Mouse (Mus musculus) neural tube, embryonic 11.5 days (tissue): ENCODE results near the gene Kcnj1. TPM values are rescaled to one million over a fixed set of nuclear protein-coding genes. Genes with fewer than 3 reads are reported as not detected.

Experiments used
- ATAC-seq: fragments of 200-750 bp; cut with Nextera tagmentation; 2 replicates; pipeline ENCODE4 v1.8.0; 2017; ENCODE audit warnings: moderate number of reproducible peaks, mild to moderate bottlenecking, moderate TSS enrichment, moderate library complexity; ENCODE audit not compliant: insufficient read depth, low FRiP score, low TSS enrichment
- DNase-seq: peaks from one replicate; pipeline ENCODE4 v3.0.0-alpha.2; 2015; ENCODE audit warnings: low spot score
- H3K27ac ChIP-seq: fragments of 300-500 bp; sonication (generic); 2 replicates; pipeline ENCODE4 v1.5.1; 2014; ENCODE audit warnings: low read depth, mild to moderate bottlenecking, low read length
- H3K27me3 ChIP-seq: fragments of 300-500 bp; sonication (generic); 2 replicates; pipeline ENCODE4 v1.6.1; 2014; ENCODE audit warnings: mild to moderate bottlenecking, low read length, mixed read lengths; ENCODE audit not compliant: control insufficient read depth, insufficient read depth
- H3K36me3 ChIP-seq: fragments of 300-500 bp; sonication (generic); 2 replicates; pipeline ENCODE4 v1.6.1; 2014; ENCODE audit warnings: mild to moderate bottlenecking, low read length, moderate library complexity, mixed read lengths; ENCODE audit not compliant: control insufficient read depth, insufficient read depth
- H3K4me1 ChIP-seq: fragments of 300-500 bp; sonication (generic); 2 replicates; pipeline ENCODE4 v1.6.1; 2014; ENCODE audit warnings: low read length, mixed read lengths; ENCODE audit not compliant: control insufficient read depth, insufficient read depth
- H3K4me2 ChIP-seq: fragments of 300-500 bp; sonication (generic); 2 replicates; pipeline ENCODE4 v1.6.1; 2014; ENCODE audit warnings: low read depth, mild to moderate bottlenecking, moderate library complexity
- H3K4me3 ChIP-seq: fragments of 300-500 bp; sonication (generic); 2 replicates; pipeline ENCODE4 v1.5.1; 2014; ENCODE audit warnings: low read depth, low read length
- H3K9ac ChIP-seq: fragments of 300-500 bp; sonication (generic); 2 replicates; pipeline ENCODE4 v1.6.1; 2014; ENCODE audit warnings: mild to moderate bottlenecking, low read length
- H3K9me3 ChIP-seq: fragments of 300-500 bp; sonication (generic); 2 replicates; pipeline ENCODE4 v1.6.1; 2016; ENCODE audit warnings: low read length; ENCODE audit not compliant: control insufficient read depth
- WGBS: fragments of 180-500 bp; shearing (Covaris S2); extraction: QIAGEN DNeasy Blood & Tissue Kit; methylation state at CpG from one replicate; pipeline ENCODE4 v1.1.7; 2014; 5-methylcytosine and 5-hydroxymethylcytosine counted together
- polyA plus RNA-seq: library from polyadenylated mRNA; unstranded; fragments of >200 nt; fragmentation: Nextera tagmentation; extraction: Ambion mirVana; gene quantifications from 2 replicates; pipeline ENCODE4 v1.2.1, GENCODE M21; 2014

The Kcnj1 gene
- polyA plus RNA-seq, 1 experiment from 2014 or later, result not detected

DNA sequence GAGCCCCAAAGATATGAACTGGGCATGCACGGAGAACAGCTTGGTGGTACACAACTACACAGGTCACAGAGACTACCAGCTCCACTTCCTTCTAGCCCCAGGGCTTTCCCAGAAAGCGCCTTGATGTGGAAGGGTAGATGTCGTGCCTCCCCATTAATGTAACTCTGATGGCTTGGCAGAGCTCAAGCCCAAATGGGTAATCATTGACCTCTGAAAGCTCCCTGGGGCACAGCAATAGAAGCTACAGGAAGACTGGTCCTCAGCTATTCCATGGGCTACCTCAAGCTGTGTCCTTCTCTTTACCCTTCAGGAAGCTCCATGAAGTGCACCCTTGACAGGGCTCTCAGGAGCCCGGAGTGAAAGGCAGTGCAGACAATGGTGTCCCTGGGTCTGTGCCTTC is 12.6 kb downstream of the Kcnj1 start:
- no peak overlapping the region for H3K27ac ChIP-seq
- no peaks in the 10 kb centered on the region for H3K36me3 ChIP-seq
- H3K4me1 ChIP-seq, result no peaks in the 10 kb centered on the region
- ATAC-seq (no peak), DNase-seq (no peak)
- no peak overlapping the region for H3K4me3 ChIP-seq
- no peak overlapping the region for H3K9ac ChIP-seq
- no peaks in the 10 kb centered on the region for H3K27me3 ChIP-seq
- H3K9me3 ChIP-seq, result no peaks in the 10 kb centered on the region
- H3K4me2 ChIP-seq, result no peak overlapping the region
- 77% methylated on average over 4 of the region's 4 CpGs for WGBS

DNA sequence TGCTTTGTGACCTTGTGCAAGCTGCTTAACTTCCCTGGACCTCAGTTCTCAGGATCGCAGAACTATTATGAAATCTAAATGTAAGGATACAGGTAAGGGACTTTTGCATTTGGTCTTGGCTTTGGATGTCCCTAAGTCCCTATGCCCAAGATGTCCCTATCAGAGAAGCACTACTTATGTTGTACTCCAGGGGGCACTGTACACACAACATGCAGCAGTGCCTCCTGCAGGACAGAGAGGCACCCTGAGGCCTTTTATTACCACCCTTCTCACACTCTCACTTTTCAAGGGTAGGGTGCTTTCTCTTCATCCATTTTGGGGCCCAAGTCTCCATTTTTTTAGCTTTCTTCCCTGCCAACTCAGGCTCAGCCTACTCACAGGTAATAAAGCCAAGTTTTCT is 15.8 kb downstream of the Kcnj1 start:
- WGBS, result 94% methylated on average over 1 of the region's 1 CpGs
- ATAC-seq (no peak), DNase-seq (no peak)
- no peak overlapping the region for H3K4me2 ChIP-seq
- H3K4me1 ChIP-seq, result no peaks in the 10 kb centered on the region
- no peak overlapping the region for H3K9ac ChIP-seq
- no peaks in the 10 kb centered on the region for H3K9me3 ChIP-seq
- H3K27me3 ChIP-seq, result no peaks in the 10 kb centered on the region
- H3K4me3 ChIP-seq, result no peak overlapping the region
- no peaks in the 10 kb centered on the region for H3K36me3 ChIP-seq
- no peak overlapping the region for H3K27ac ChIP-seq

DNA sequence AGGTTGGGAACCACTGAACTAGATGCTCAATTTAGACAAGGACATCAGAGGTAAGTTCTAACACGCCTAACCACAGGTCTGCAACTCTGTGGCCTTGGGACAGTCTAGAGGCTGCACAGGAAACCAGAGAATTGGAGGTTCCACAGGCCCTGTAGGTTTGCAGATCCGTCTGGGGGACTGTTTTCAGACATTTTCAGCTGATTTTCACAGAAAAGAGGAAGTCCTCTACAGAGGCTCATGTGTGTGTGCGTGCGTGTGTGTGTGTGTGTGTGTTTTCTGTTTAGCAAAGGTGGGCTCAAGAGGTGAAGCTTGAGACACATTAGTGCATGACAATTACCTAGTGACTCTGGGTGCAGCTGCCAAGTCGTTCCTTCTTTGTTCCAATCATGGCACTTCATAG is 18.8 kb downstream of the Kcnj1 start:
- H3K9ac ChIP-seq, result no peak overlapping the region
- H3K4me2 ChIP-seq, result no peak overlapping the region
- 86% methylated on average over 5 of the region's 5 CpGs for WGBS
- no peaks in the 10 kb centered on the region for H3K27me3 ChIP-seq
- no peaks in the 10 kb centered on the region for H3K4me1 ChIP-seq
- ATAC-seq (no peak), DNase-seq (no peak)
- H3K27ac ChIP-seq, result no peak overlapping the region
- no peaks in the 10 kb centered on the region for H3K9me3 ChIP-seq
- H3K4me3 ChIP-seq, result no peak overlapping the region
- H3K36me3 ChIP-seq, result no peaks in the 10 kb centered on the region

DNA sequence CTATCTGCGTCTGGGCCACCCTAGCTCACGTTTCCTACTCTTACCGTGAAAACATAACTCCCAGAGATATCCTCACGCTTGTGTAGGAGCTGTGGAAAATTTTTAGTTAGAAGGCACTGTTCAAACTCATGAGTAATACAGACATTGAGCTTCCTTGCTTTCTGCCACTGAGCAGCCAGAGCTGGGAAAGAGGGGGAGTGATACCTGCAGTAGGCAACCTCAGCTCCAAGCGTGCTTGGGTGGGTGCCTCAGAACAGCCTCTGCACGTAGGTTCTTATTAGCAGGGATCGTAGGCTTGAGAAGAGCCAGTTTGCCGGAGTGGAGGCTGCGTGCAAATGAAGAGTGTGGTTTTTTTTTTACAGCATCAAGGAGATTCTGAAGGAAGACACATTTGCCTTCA is 19.4 kb downstream of the Kcnj1 start:
- Histone ChIP-seq H3K27ac (no peak overlapping the region), H3K27me3 (no peaks in the 10 kb centered on the region), H3K36me3 (no peaks in the 10 kb centered on the region), H3K9me3 (no peaks in the 10 kb centered on the region), H3K4me2 (no peak overlapping the region), H3K4me1 (no peaks in the 10 kb centered on the region), H3K4me3 (no peak overlapping the region), H3K9ac (no peak overlapping the region)
- WGBS, result 89% methylated on average over 9 of the region's 9 CpGs
- ATAC-seq, result no peak
- no peak for DNase-seq

DNA sequence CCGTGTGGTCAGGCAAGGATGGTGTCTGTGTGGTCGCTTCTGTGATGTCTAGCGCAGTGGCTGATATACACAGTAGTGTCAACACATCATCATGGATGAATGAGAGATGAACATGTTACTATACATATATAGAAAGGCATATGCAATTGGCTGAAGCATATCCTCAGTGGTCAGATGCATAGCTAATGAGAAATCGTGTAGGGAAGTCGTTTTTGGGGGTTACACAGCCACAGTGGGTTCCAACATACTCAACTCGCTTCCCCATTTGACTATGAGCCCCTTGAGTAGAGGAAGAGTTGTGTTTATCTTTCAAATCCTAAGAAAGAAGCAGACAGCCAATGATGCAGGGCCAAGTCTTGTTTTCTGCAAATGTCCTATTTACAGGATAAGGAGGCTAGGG is 20.4 kb downstream of the Kcnj1 start:
- no peaks in the 10 kb centered on the region for H3K9me3 ChIP-seq
- H3K27me3 ChIP-seq, result no peaks in the 10 kb centered on the region
- no peak overlapping the region for H3K27ac ChIP-seq
- H3K4me2 ChIP-seq, result no peak overlapping the region
- no peaks in the 10 kb centered on the region for H3K4me1 ChIP-seq
- ATAC-seq (no peak), DNase-seq (no peak)
- H3K36me3 ChIP-seq, result no peaks in the 10 kb centered on the region
- 84% methylated on average over 6 of the region's 6 CpGs for WGBS
- no peak overlapping the region for H3K4me3 ChIP-seq
- no peak overlapping the region for H3K9ac ChIP-seq

DNA sequence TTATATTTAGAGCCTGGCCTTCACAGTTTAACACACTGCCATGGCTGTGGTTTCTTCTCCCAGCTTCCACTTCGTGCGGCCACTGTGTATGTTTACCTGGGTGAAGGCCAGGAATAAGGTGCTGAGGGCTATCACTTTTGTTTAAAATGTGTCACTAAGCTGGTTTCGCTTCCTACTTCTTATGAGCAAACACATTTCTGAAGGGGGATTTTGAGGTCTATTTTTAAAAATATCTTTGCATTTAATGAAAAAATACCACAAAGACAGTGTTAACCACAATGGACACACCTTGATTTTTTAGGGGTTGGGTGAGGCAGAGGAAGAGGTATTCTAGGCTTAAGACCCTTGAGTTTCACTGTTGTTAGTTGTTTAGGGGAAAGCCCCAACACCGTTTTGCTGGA is 22.5 kb downstream of the Kcnj1 start:
- WGBS, result 94% methylated on average over 4 of the region's 4 CpGs
- H3K27me3 ChIP-seq, result no peaks in the 10 kb centered on the region
- no peaks in the 10 kb centered on the region for H3K36me3 ChIP-seq
- H3K27ac ChIP-seq, result no peak overlapping the region
- ATAC-seq (no peak), DNase-seq (no peak)
- no peaks in the 10 kb centered on the region for H3K4me1 ChIP-seq
- no peak overlapping the region for H3K4me2 ChIP-seq
- no peak overlapping the region for H3K9ac ChIP-seq
- no peaks in the 10 kb centered on the region for H3K9me3 ChIP-seq
- no peak overlapping the region for H3K4me3 ChIP-seq

DNA sequence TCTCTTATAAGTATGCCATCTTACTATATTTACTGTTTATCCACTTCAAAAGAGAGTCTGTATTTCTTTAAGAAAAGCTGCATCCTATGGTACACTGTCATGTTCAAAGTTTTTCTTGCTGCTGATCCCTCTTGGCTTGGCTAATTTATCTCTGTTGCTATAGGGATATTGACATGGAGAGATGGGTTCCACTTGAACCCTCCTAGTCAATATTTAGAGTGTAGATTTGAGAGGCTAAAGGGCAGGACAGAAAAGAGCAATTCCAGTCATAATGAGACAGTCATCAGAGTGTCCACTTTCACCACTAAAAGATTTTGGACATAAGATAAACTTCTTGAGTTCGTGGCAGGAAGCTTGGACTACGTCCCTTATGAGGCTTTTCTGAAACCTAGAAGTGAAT is 27.9 kb downstream of the Kcnj1 start:
- Histone ChIP-seq H3K27me3 (no peaks in the 10 kb centered on the region), H3K36me3 (no peaks in the 10 kb centered on the region), H3K4me2 (no peak overlapping the region), H3K4me1 (no peaks in the 10 kb centered on the region), H3K27ac (no peak overlapping the region), H3K9me3 (no peaks in the 10 kb centered on the region), H3K4me3 (no peak overlapping the region), H3K9ac (no peak overlapping the region)
- ATAC-seq (no peak), DNase-seq (no peak)
- WGBS, result 86% methylated on average over 2 of the region's 2 CpGs

DNA sequence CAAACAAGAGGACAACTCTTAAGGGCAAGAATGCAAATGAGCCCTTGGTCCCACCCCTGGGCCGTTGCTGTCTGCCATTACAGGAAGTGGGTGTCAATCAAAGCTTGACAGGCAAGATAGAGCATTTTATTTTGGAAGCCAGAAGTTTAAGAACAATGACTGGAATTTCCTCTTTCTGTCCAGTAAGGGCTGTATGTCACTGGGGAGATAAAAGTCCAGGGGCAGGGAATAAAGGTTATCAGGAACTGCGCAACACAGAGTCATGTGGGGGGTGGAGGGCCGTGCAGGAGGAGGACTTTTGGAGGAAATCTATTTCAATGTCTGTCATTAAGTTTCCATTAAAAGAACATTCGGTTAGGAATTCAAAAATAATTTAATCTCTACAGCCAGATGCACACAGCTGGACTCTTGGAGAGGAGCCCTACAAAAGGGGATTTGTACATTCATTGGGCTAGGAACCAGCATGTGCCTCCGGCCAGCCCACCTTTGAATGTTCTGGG is 28.4 kb downstream of the Kcnj1 start:
- Histone ChIP-seq H3K4me1 (no peaks in the 10 kb centered on the region), H3K9ac (no peak overlapping the region), H3K27ac (no peak overlapping the region), H3K4me2 (no peak overlapping the region), H3K36me3 (no peaks in the 10 kb centered on the region), H3K4me3 (no peak overlapping the region), H3K9me3 (no peaks in the 10 kb centered on the region), H3K27me3 (no peaks in the 10 kb centered on the region)
- ATAC-seq (no peak), DNase-seq (no peak)
- 73% methylated on average over 5 of the region's 5 CpGs for WGBS

DNA sequence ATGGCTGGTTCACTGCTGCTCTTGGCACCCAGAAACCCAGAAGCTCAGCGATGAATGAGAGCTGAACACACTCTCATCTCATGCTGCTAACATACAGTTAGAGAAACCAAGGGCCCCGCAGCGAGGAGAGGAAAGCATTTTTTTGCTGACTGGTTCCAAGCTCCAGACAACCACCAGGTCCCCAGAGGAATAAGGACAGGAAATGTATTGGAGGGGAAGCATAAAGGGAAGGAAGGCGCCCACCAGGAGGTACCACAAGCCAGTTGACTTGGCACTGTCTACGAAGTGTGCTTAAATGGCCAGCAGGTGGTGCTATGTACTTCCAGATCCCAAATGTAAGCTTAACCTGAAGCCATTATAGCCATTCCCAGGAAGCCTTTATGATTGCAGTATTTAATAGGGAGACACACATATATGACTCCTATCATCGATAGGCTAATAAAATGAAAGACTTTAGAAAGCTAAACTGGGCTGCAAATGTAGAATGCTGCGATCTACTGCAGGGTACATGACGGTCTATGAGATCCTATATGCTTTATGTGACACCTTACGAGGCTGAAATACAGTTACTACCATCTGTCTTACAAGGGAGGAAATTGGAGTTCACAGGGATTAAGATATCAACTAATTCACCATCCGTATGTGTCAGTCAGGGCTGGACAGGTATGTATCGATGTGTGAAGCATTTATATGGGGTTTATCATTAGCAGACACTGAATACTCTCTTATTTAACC is 33.1 kb downstream of the Kcnj1 start:
- WGBS, result 40% methylated on average over 11 of the region's 11 CpGs
- ATAC-seq, result no peak

More for the DNA sequence above, 33.1 kb downstream of the Kcnj1 start:
- H3K4me1 ChIP-seq, result no peaks in the 10 kb centered on the region
- H3K36me3 ChIP-seq, result no peaks in the 10 kb centered on the region
- no peak overlapping the region for H3K4me2 ChIP-seq
- DNase-seq, result peak; percentile 64
- no peak overlapping the region for H3K9ac ChIP-seq
- H3K9me3 ChIP-seq, result no peaks in the 10 kb centered on the region
- H3K27ac ChIP-seq, result no peak overlapping the region
- no peak overlapping the region for H3K4me3 ChIP-seq
- peaks cover 5% of the 10 kb centered on the region; the same call in 1 of the 2 replicates for H3K27me3 ChIP-seq
